ENCODE assay signal across 26 mouse cellular contexts in the genomic region with DNA sequence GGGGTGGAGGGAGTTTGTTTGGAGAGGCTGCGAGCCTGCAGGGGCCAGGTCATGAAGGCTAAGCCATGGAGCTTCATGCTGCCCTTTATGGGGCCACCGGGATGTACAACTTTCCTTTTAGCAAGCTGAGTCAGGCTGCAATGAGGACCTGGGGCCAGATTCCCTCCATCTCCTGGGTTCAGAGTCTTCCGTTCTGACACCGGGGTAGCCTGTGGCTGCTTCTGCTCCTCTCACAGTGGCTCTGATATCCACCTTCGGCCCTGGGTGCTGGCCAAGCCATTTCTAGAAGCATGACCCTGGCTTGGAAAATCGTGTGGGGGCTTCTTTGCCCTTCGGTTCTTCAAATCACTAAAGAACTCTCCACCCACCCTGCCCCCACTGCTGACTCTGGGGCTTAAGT.
DNase-seq lines count a peak whose midpoint lies in the region; TF ChIP-seq lines count a peak whose summit lies in the region.
"Had no signal": no experiment of that assay in that cellular context is flagged by ENCODE, and none has a peak within 500 bp of the region (broad histone marks: within the 10 kb centered on the region; RNA-seq: fewer than 3 reads in every experiment).

No protein-coding gene starts in this region.

- intact Hi-C loops in heart, adult 2 months (cut with DNase I) = no loop called here

- H3K27me3 ChIP-seq in heart, adult 2 months (ENCODE audit: control insufficient read depth, insufficient read depth, low read length) = no peaks in the 10 kb centered on the region; the same call in 1 of the 2 replicates
- H3K27me3 ChIP-seq: embryonic facial prominence, embryonic 13.5 days; forebrain, embryonic 12.5 days; forebrain, embryonic 15.5 days; heart, embryonic 15.5 days had no signal

- no peaks in the 10 kb centered on the region for H3K79me2 ChIP-seq in heart, adult 2 months (replicated peaks; ENCODE audit: control insufficient read depth, insufficient read depth, low read length)

- H3K36me3 ChIP-seq in heart, adult 2 months (ENCODE audit: control insufficient read depth, insufficient read depth, low read length) = no peaks in the 10 kb centered on the region
- H3K36me3 ChIP-seq: embryonic facial prominence, embryonic 10.5 days; embryonic facial prominence, embryonic 13.5 days; forebrain, embryonic 12.5 days; forebrain, embryonic 15.5 days; heart, embryonic 12.5 days; heart, embryonic 15.5 days had no signal

- DNase-seq in heart, adult 11 months = peak; percentile 72
- no peak for DNase-seq in heart, adult 2 months
- DNase-seq in layer of hippocampus, postnatal 10 days (ENCODE audit: low spot score in 2 of 2) = peak; percentile 1 to 4
- no peak for DNase-seq in layer of hippocampus, postnatal 36 days
- DNase-seq in right cerebral cortex, postnatal 4 days = peak; percentile 1
- DNase-seq in right cerebral cortex, adult 18-20 months = no peak
- peak; percentile 1 for DNase-seq in urinary bladder, postnatal 14 days (ENCODE audit: low spot score)
- no peak for DNase-seq in urinary bladder, postnatal 25 days (ENCODE audit: low spot score)
- DNase-seq: adrenal gland, adult 8-10 months; adrenal gland, postnatal 25 days; cerebellum, adult 11-12 months; cerebellum, adult 8-10 months; cerebellum, postnatal 10 days; cerebellum, postnatal 36 days; embryo, embryonic 11 days; gastrocnemius, postnatal 25 days; heart, postnatal 10 days; heart, postnatal 4 days had no signal

- no peak overlapping the region for H3K9ac ChIP-seq in heart, adult 2 months (ENCODE audit: low read depth, low read length)
- H3K9ac ChIP-seq: embryonic facial prominence, embryonic 13.5 days; forebrain, embryonic 12.5 days; forebrain, embryonic 15.5 days; heart, embryonic 12.5 days; heart, embryonic 15.5 days; hindbrain, embryonic 14.5 days had no signal

- TF ChIP-seq POLR2A in heart, adult 2 months (IDR thresholded peaks at IDR 0.05; ENCODE audit: insufficient read depth, low read depth, low read length) = no peak

- no peak for TF ChIP-seq EP300 in heart, adult 2 months (IDR thresholded peaks at IDR 0.05; ENCODE audit: insufficient read depth, low read depth, low read length)

- no peaks in the 10 kb centered on the region for H3K4me1 ChIP-seq in heart, adult 2 months (ENCODE audit: control insufficient read depth, insufficient read depth, low read length)
- H3K4me1 ChIP-seq: embryonic facial prominence, embryonic 10.5 days; embryonic facial prominence, embryonic 13.5 days; forebrain, embryonic 12.5 days; forebrain, embryonic 15.5 days; heart, embryonic 15.5 days had no signal

- WGBS in heart, adult 2 months = 86% methylated on average over 7 of the region's 7 CpGs

- no peak for TF ChIP-seq CTCF in heart, adult 2 months (IDR thresholded peaks at IDR 0.05)

- H3K4me3 ChIP-seq in heart, adult 2 months = no peak overlapping the region
- H3K4me3 ChIP-seq: embryonic facial prominence, embryonic 10.5 days; embryonic facial prominence, embryonic 13.5 days; erythroblast, embryonic 14.5 days; forebrain, embryonic 12.5 days; forebrain, embryonic 15.5 days; heart, embryonic 12.5 days; heart, embryonic 15.5 days had no signal

- H3K27ac ChIP-seq in heart, adult 2 months = no peak overlapping the region
- H3K27ac ChIP-seq: embryonic facial prominence, embryonic 10.5 days; embryonic facial prominence, embryonic 13.5 days; forebrain, embryonic 12.5 days; forebrain, embryonic 15.5 days; heart, embryonic 15.5 days; hindbrain, embryonic 14.5 days had no signal

Comparison
In these comparisons a context has a peak if more than half of its experiments do, and no peak if none do; other contexts are left out.
1. DNase-seq: peak in heart, adult 11 months (single experiment), layer of hippocampus, postnatal 10 days (2 of 2), right cerebral cortex, postnatal 4 days (single experiment) and urinary bladder, postnatal 14 days (single experiment); none in heart, adult 2 months (0 of 2), layer of hippocampus, postnatal 36 days (0 of 2), right cerebral cortex, adult 18-20 months (single experiment) and urinary bladder, postnatal 25 days (single experiment).